Mouse (Mus musculus) liver, embryonic 15.5 days (tissue): Measurements from ENCODE around the gene Smg9. TPM values are rescaled to one million over a fixed set of nuclear protein-coding genes. Genes with fewer than 3 reads are reported as not detected.
A peak's percentile ranks its signal among the peaks of the same experiment; 100 is the strongest.

ENCODE experiments used
- ATAC-seq: fragments of 200-750 bp; cut with Nextera tagmentation; 2 replicates; pipeline ENCODE4 v1.8.0; 2017; ENCODE audit warnings: moderate number of reproducible peaks, mild to moderate bottlenecking, moderate library complexity; ENCODE audit not compliant: insufficient read depth
- H3K27ac ChIP-seq: fragments of 300-500 bp; sonication (generic); replicated peaks from 2 replicates; pipeline ENCODE4 v1.5.1; 2015; ENCODE audit warnings: mild to moderate bottlenecking, inconsistent platforms
- H3K27me3 ChIP-seq: fragments of 300-500 bp; sonication (generic); 2 replicates; pipeline ENCODE4 v1.6.1; 2015; ENCODE audit warnings: mild to moderate bottlenecking, inconsistent platforms
- H3K36me3 ChIP-seq: fragments of 300-500 bp; sonication (generic); replicated peaks from 2 replicates; pipeline ENCODE4 v1.6.1; 2015; ENCODE audit warnings: moderate library complexity, mild to moderate bottlenecking, inconsistent platforms
- H3K4me1 ChIP-seq: fragments of 300-500 bp; sonication (generic); replicated peaks from 2 replicates; pipeline ENCODE4 v1.6.1; 2015; ENCODE audit warnings: inconsistent platforms
- H3K4me2 ChIP-seq: fragments of 300-500 bp; sonication (generic); 2 replicates; pipeline ENCODE4 v1.6.1; 2015; ENCODE audit warnings: moderate library complexity, mild to moderate bottlenecking, inconsistent platforms
- H3K4me3 ChIP-seq: fragments of 300-500 bp; sonication (generic); replicated peaks from 2 replicates; pipeline ENCODE4 v1.5.1; 2015; ENCODE audit warnings: mild to moderate bottlenecking, inconsistent platforms
- H3K9ac ChIP-seq: fragments of 300-500 bp; sonication (generic); 2 replicates; pipeline ENCODE4 v1.6.1; 2015; ENCODE audit warnings: moderate library complexity, mild to moderate bottlenecking, inconsistent platforms
- H3K9me3 ChIP-seq: fragments of 300-500 bp; sonication (generic); replicated peaks from 2 replicates; pipeline ENCODE4 v1.6.1; 2016; ENCODE audit warnings: inconsistent platforms
- WGBS: fragments of 180-500 bp; shearing (Covaris S2); methylation state at CpG from one replicate; pipeline ENCODE4 v1.1.7; 2015; ENCODE audit warnings: mixed read lengths; ENCODE audit not compliant: insufficient replicate concordance; 5-methylcytosine and 5-hydroxymethylcytosine counted together
- polyA plus RNA-seq: library from polyadenylated mRNA; unstranded; fragments of >200 nt; fragmentation: Nextera tagmentation; extraction: Ambion mirVana; gene quantifications from 2 replicates; pipeline ENCODE4 v1.2.1, GENCODE M21; 2015

Smg9 gene
- polyA plus RNA-seq, 1 experiment from 2014 or later, result 14.8 TPM

DNA sequence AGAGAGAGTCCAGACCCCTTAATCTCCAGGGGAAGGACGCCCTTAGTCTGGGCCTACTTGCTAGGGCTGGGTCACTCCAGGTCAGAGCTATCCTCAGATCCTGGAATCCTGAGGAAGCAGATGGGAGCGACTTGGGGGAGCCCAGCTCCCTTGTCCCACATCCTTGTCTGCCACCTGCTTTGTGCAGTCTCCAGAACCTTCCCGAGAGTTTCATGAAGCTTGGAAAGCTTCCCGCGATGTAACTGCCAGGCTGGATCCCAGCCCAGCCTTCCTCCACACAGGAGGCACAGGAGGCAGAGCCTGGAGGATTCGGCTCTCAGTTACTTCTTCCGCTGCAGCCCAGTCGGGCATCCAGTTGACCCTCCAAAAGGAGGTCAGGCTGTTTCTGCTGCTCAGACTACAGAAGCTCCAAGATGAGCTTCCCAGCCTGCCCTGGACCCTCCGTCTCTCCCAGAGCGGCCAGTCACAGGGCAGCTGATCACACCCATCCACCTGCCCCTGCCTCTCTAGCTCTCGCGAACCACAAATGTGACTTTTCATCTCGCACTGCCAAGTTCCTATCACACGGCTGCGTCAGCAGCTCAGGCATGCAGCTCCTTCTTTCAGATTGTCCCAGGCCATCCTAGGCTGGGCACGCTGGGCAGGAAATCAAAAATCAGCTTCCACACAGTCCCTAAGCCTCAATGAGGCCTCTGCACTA lies 30.1 kb downstream of the Smg9 start:
- Histone ChIP-seq H3K4me3 (no peak overlapping the region), H3K27me3 (peaks cover 18% of the 10 kb centered on the region), H3K9ac (no peak overlapping the region), H3K9me3 (no peaks in the 10 kb centered on the region), H3K27ac (no peak overlapping the region), H3K36me3 (no peaks in the 10 kb centered on the region), H3K4me2 (no peak overlapping the region), H3K4me1 (no peaks in the 10 kb centered on the region)
- ATAC-seq, result no peak
- WGBS, result 71% methylated on average over 16 of the region's 16 CpGs

DNA sequence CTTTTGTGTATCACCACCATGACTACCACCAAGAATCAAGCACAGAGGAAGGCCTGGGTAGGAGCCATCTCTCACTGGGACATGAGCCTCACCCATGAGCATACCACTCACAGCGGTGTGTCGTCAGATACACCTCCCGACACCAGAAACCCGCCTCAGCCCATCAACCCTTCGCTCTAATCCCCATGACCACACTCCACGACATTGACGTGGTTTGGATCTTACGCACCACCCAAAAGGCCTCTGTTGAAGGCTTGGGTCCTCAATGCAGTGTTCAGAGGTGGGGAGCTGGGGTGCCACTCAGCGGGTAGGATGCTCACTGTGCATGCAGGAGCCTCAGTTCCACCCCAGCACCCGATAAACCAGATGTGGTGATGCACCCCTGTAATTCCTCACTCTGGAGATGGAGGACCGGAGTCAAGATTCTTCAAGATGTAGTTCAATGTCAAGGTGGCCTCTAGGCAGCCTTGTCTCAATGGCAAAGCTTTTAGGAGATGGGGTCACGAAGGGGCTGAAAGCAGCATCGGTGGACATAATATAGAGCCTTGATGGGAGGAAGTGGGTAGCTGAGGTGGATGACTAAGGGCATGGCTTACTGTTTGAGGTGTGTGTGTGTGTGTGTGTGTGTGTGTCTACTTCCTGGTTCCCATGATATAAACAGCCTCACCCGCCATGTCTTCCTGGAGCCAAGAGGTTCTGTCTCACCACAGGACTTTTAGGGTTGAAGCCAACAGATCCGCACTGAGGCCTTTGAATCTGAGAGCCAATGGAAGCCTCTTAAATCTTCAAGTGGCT lies 31.3 kb downstream of the Smg9 start:
- Histone ChIP-seq H3K36me3 (no peaks in the 10 kb centered on the region), H3K4me3 (no peak overlapping the region), H3K4me1 (no peaks in the 10 kb centered on the region), H3K27me3 (peaks cover 18% of the 10 kb centered on the region), H3K27ac (no peak overlapping the region), H3K9me3 (no peaks in the 10 kb centered on the region), H3K9ac (no peak overlapping the region), H3K4me2 (no peak overlapping the region)
- no peak for ATAC-seq
- 69% methylated on average over 15 of the region's 15 CpGs for WGBS

DNA sequence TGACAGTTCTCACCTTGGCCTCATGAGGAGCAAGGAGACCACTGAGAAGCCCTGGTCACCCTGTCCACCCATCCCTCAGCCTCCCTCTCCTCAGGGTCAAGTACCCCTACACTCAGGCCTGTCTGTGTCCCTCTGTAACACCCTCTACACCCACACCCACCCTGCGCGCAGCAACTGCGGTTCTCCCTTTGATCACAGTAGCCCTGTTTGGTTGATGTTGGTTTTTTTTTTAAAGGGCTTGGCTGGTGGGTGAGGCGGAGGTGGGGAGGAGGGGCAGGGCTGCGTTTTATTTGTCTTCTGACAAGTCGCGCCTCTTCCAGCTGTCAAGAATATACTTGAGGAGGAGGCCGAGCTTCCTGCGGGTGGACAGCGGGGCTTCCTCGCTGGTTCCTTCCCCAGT lies 32.3 kb downstream of the Smg9 start:
- H3K4me1 ChIP-seq, result no peaks in the 10 kb centered on the region
- 59% methylated on average over 11 of the region's 11 CpGs for WGBS
- H3K36me3 ChIP-seq, result no peaks in the 10 kb centered on the region
- H3K9ac ChIP-seq, result no peak overlapping the region
- H3K4me2 ChIP-seq, result no peak overlapping the region
- H3K27ac ChIP-seq, result no peak overlapping the region
- ATAC-seq, result no peak
- H3K9me3 ChIP-seq, result no peaks in the 10 kb centered on the region
- H3K4me3 ChIP-seq, result no peak overlapping the region
- H3K27me3 ChIP-seq, result peaks cover 18% of the 10 kb centered on the region

DNA sequence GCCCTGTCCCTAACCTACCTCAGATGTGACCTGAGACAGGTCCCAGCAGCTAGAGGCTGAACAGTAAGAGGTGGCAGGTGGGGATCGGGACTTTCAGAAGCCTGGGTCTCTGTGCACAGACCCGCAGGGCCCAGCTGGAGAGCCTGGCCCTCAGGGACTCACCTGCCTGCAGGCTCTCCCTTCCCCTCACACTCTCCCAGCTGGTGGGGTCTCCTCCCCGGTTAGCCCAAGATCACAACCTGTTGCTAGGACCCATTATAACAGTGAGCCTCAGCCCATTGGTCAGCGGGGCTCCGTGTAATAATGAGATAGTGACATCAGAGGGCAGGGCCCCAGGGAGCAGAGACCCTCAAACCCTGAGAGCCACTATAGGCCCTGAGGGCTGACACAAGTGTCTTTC lies 35.9 kb downstream of the Smg9 start:
- WGBS, result 59% methylated on average over 5 of the region's 5 CpGs
- no peak overlapping the region for H3K9ac ChIP-seq
- no peak for ATAC-seq
- no peak overlapping the region for H3K4me3 ChIP-seq
- H3K4me1 ChIP-seq, result no peaks in the 10 kb centered on the region
- no peak overlapping the region for H3K27ac ChIP-seq
- no peaks in the 10 kb centered on the region for H3K9me3 ChIP-seq
- H3K36me3 ChIP-seq, result no peaks in the 10 kb centered on the region
- H3K4me2 ChIP-seq, result no peak overlapping the region
- H3K27me3 ChIP-seq, result peaks cover 18% of the 10 kb centered on the region

DNA sequence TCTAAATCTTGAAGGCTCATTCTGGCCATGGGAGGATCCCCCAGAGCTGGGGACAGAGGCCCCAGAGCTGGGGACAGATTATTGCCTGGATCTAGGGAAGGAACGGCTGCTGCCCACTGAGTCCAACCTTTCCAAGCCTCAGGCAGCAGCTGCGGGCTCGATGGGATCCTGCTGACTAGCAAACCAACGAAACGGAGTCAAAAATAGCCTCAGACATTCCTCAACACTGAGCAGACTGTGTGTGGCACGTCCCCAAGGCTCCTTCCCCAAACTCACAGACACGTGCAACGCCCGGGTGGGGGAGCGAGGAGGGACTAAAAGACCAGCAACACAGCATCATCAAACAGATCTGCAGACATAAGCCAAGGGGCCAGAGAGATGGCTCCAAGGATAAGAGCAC lies 38.6 kb downstream of the Smg9 start:
- no peaks in the 10 kb centered on the region for H3K4me1 ChIP-seq
- H3K9me3 ChIP-seq, result no peaks in the 10 kb centered on the region
- no peak overlapping the region for H3K4me3 ChIP-seq
- 53% methylated on average over 10 of the region's 10 CpGs for WGBS
- no peak overlapping the region for H3K9ac ChIP-seq
- no peaks in the 10 kb centered on the region for H3K36me3 ChIP-seq
- no peak for ATAC-seq
- H3K4me2 ChIP-seq, result no peak overlapping the region
- H3K27me3 ChIP-seq, result peaks cover 5% of the 10 kb centered on the region
- no peak overlapping the region for H3K27ac ChIP-seq

DNA sequence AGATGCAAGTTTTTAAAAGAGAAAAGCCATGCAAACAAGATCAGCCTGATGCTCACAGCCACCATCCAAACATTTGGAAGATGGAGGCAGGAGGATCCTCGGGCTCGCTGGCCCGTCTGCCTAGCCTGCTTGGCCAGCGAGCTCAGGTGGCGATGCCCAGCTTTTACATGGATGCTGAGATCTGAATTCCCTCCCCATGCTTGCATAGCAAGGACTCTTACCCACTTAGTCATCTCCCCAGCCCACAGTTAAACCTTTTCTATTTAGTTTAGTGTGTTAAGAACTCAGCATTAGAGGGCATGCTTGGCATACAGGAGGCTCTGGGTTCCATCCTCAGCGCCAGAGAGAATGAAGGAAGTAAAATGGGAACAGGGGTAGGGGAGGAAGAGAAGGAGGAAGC lies 39.8 kb downstream of the Smg9 start:
- WGBS, result 68% methylated on average over 6 of the region's 6 CpGs
- Histone ChIP-seq H3K27me3 (no peaks in the 10 kb centered on the region), H3K4me2 (no peak overlapping the region), H3K27ac (no peak overlapping the region), H3K9me3 (no peaks in the 10 kb centered on the region), H3K4me3 (no peak overlapping the region), H3K9ac (no peak overlapping the region), H3K36me3 (no peaks in the 10 kb centered on the region), H3K4me1 (peaks cover 3% of the 10 kb centered on the region; the same call in 1 of the 2 replicates)
- no peak for ATAC-seq

DNA sequence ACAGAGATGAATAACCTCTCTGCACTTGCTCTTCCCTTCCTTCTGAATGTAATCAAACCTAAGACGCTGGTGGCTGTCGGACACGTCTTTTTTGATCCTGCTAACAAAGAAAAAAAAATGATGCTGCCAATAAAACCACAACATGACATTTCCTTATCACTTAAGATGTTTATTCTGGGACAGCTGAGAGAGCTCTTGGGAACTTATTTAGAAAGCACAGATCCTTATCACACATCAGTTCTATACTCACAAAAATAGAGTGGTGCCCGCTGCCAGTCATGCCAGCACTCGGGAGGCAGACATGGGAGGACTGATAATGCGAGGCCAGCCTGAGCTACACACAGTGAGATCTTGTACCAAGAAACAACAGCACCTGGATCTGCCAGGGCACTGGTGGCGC lies 40.5 kb downstream of the Smg9 start:
- Histone ChIP-seq H3K36me3 (no peaks in the 10 kb centered on the region), H3K4me1 (peaks cover 3% of the 10 kb centered on the region; the same call in 1 of the 2 replicates), H3K4me2 (no peak overlapping the region), H3K27ac (no peak overlapping the region), H3K27me3 (no peaks in the 10 kb centered on the region), H3K9ac (no peak overlapping the region), H3K9me3 (no peaks in the 10 kb centered on the region), H3K4me3 (no peak overlapping the region)
- no peak for ATAC-seq
- WGBS, result 52% methylated on average over 7 of the region's 7 CpGs

DNA sequence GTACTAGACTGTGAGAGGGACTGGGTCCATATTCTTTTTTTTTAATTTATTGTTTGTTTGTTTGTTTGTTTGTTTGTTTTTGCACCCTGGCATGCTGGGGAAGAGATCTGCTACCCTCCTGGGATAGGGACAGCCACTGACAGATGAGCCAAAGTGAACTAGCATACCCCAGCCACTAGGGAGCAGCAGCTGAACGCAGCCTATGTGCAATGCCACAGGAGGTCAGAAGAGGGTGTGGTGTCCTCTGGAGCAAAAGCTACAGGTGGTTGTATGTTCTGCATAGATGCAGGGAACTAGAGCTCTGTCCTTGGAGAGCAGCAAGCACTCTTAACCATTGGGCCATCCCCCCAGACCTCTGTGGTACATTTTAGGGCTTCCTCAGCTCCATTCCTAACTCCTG lies 42.4 kb downstream of the Smg9 start:
- H3K9me3 ChIP-seq, result no peaks in the 10 kb centered on the region
- H3K27ac ChIP-seq, result 0 out of 2 replicates have a peak overlapping the region, but pooled peaks have one; percentile 33
- 0% methylated on average over 1 of the region's 1 CpGs for WGBS
- H3K36me3 ChIP-seq, result no peaks in the 10 kb centered on the region
- no peak overlapping the region for H3K9ac ChIP-seq
- H3K4me1 ChIP-seq, result peaks cover 3% of the 10 kb centered on the region; the same call in 1 of the 2 replicates
- H3K4me3 ChIP-seq, result no peak overlapping the region
- 0 out of 2 replicates have a peak, but pooled peaks have one; percentile 31 for ATAC-seq
- H3K27me3 ChIP-seq, result no peaks in the 10 kb centered on the region
- H3K4me2 ChIP-seq, result no peak overlapping the region

DNA sequence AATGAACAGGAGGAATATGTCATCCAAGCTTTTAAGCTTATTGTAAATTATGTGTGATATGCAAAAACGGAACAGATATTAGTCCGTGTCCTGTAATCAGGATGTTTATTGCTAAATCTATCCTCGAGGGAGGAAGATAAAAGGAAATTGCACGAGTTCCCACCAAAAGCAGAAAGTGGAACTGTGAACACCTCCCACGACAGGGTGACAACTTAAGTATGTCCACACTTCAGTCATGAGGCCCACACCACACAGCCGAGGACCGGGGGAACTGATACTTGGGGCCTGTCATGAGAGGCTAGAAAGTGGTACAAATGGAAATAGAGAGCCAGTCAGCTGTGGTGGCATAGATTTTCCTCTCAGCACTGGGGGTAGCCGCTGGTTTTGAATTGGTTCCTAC lies 42.9 kb downstream of the Smg9 start:
- Histone ChIP-seq H3K9ac (no peak overlapping the region), H3K27ac (peak overlapping the region; percentile 31; the same call in 1 of the 2 replicates), H3K9me3 (no peaks in the 10 kb centered on the region), H3K4me1 (peaks cover 3% of the 10 kb centered on the region; the same call in 1 of the 2 replicates), H3K36me3 (no peaks in the 10 kb centered on the region), H3K4me2 (no peak overlapping the region), H3K27me3 (no peaks in the 10 kb centered on the region), H3K4me3 (no peak overlapping the region)
- no peak for ATAC-seq
- WGBS, result 47% methylated on average over 8 of the region's 8 CpGs

DNA sequence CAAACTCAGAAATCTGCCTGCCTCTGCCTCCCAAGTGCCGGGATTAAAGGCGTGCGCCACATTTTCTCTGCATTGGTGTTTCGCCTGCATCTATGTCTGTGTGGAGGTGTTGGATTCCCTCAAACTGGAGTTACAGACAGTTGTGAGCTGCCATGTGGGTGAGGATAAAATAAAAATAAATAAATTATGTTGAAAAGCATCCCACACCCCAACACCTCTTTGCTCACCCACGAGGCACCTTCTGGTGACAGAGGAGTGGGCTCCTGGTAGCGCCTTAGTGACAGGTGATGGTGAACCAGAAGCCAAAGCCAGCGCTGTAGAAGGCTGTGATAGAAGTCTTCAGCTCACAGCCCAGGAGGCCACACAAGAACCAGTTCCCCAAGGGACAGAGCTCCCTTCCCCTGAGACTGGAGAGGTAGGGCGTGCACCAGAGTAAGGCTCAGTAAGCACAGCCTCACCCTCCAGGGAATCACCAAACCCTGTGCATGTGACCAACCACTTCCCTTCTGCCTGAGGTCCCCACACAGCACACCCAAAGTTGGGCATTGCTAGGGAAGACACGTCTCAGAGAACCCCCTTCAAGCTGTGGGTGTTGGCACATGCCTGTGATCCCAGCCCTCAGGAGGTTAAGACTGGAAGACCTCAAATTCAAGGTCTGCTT lies 46.0 kb downstream of the Smg9 start:
- Histone ChIP-seq H3K4me2 (no peak overlapping the region), H3K36me3 (no peaks in the 10 kb centered on the region), H3K9ac (no peak overlapping the region), H3K4me1 (peaks cover 6% of the 10 kb centered on the region), H3K27ac (no peak overlapping the region), H3K4me3 (no peak overlapping the region), H3K27me3 (no peaks in the 10 kb centered on the region), H3K9me3 (no peaks in the 10 kb centered on the region)
- no peak for ATAC-seq
- WGBS, result 66% methylated on average over 9 of the region's 9 CpGs

DNA sequence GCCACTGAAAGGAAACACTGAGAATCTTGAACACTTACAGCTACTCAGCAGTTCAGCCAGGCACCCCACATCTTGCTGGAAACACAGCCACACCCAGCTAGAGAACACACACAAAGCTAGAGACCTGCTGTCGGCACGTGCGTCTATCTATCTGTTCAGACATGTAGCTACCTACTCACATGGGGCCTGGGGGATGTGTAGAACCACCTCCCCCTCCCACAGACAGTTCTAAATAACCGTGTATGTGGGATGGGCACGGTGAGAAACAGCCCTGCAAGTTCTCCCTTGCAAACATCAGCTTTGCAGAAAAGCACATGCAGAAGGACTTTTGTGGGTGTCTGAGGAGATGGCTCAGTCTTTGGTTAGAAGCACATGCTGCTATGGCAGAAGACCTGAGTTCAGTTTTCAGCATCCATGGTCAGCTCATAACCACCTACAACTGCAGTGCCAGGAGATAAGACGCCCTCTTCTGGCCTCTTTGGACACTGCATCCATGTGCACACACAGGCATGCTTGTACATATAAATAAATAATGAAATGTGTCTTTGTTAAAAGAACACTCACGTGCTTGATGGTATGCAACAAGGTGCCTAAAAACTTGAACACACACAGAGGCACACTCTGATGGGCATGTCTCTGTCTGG lies 47.4 kb downstream of the Smg9 start:
- WGBS, result 54% methylated on average over 7 of the region's 7 CpGs
- Histone ChIP-seq H3K9ac (no peak overlapping the region), H3K4me1 (peaks cover 13% of the 10 kb centered on the region), H3K27ac (no peak overlapping the region), H3K9me3 (no peaks in the 10 kb centered on the region), H3K27me3 (no peaks in the 10 kb centered on the region), H3K36me3 (no peaks in the 10 kb centered on the region), H3K4me2 (no peak overlapping the region), H3K4me3 (no peak overlapping the region)
- ATAC-seq, result no peak
